Mouse (Mus musculus) activated CD4-positive, CD25-positive, alpha-beta regulatory T cell, adult 9 weeks (primary cell): ENCODE measurements around the gene Olfr1447. TPM values are rescaled to one million over a fixed set of nuclear protein-coding genes. Genes with fewer than 3 reads are reported as not detected.

Experiments
- polyA plus RNA-seq: library from polyadenylated mRNA; unstranded; fragments of 100-300 nt; shearing (Covaris generic); gene quantifications from one replicate; pipeline ENCODE4 v1.2.1, GENCODE M21; 2017

The Olfr1447 gene
- polyA plus RNA-seq: not detected

DNA sequence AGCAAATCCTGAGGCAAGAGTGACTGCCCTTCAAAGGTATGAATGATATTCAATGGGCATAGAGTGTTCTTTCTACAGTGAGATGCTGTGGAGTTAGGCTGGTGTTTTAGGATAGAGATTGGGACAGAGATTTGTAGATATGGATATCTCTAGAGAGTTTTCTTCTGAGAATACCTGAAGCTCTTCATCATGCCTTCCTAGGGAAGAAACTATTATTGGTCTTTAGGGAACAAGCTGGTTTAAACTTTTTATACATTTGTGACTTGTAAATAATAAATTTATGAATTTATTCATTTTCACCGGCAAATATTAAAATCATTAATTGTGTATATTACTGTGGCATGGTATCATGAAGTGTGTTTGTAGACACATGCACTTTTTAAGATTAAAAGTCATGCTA, at the start of gene Olfr1447:
Olfr1447 (minus strand) TSS at position 101 of the 400 bp plus-strand sequence.

DNA sequence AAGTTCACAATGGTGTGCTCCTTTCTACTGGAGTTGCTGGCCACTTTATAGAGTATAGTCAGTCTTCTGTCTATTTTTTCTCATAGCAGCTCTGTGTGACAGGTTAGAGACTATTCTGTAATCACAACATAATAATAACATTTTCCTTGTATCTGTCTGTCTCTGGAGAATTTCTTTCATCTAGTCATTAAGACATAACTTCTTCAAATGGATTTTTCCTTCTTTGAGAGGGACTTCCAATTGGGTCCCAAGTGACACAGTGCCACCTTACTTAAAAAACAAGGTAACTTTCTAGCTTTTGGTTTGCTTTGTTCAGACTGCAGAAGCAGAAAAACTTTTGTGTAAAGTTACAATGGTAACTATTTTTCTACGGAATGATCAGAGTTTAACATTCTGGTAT, 46.4 kb upstream of the Olfr1447 start, which contains the start of gene Olfr1450:
Olfr1450 (plus strand) TSS at position 301 of the 400 bp plus-strand sequence.

DNA sequence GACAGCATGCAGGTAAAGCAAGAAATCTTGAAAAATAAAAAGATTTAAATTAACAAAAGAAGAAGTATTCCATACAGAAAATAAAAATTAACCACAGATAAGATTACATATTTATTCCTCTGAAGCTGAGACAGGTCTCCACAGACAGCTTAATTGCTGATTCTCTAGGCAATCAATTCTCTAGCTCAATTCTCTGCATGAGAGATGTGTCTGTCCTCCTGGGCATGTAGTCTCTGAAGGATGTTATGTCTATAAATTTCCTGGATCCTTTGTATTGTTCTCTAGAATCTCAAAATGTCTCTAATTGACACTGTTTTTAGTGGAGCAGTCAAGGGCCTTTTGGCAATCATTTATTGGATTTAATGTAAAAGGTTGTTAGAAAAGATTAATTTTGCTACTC, 27.0 kb upstream of the Olfr1447 start, which contains the start of gene Olfr1449:
Olfr1449 (plus strand) TSS at position 301 of the 400 bp plus-strand sequence.

DNA sequence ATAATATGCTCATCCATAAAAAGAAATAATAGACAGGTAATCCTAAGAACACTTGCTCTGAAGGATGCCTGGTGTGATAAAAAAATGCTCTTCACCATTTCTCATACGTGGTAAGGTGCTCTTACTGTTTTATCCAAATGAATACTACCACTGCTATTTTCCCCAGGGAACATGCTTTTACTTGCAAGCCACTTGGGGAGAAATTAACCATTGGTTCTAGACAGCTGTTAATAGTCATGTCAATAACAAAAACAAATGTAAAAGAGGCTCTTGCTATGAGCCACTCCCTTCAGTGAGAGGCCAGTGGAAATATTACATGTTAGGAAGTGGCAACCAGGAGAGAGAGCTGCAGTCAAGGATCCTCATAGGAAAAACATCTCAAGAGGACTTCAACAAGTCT, 20.8 kb upstream of the Olfr1447 start, which contains the start of gene Olfr1448:
Olfr1448 (minus strand) TSS at position 101 of the 400 bp plus-strand sequence.

DNA sequence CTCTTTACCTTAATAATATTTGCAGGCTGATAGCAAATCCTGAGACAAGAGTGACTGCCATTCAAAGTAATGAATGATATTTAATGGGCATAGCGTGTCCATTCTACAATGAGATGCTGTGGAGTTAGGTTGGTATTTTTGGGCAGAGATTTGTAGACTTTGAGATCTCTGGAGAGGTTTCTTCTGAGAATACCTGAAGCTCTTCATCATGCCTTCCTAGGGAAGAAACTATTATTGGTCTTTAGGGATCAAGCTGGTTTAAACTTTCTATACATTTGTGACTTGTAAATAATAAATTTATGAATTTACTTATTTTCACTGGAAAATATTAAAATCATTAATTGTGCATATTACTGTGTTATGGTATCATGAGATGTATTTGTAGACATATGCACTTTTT, 10.1 kb downstream of the Olfr1447 start, which contains the start of gene Olfr1446:
Olfr1446 (minus strand) TSS at position 101 of the 400 bp plus-strand sequence.

DNA sequence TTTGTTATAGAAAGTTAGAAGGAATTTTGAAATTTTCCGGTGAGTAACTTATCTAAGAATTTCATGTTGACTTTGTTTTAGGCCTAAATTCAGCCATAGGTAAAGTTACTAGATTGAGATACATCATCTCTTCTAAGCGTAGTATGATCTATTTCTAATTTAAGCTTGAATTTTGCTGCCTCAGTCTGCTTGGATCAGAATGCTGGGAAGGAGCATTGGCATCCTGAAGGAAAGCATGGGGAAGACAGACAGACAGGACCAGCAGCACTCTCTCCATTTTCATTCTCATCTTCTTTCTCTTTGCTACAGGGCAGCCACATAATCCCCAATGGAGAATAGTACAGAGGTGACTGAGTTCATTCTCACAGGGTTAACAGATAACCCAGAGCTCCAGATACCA, 20.0 kb downstream of the Olfr1447 start, which contains the start of gene Olfr1445:
Olfr1445 (plus strand) TSS at position 301 of the 400 bp plus-strand sequence.

DNA sequence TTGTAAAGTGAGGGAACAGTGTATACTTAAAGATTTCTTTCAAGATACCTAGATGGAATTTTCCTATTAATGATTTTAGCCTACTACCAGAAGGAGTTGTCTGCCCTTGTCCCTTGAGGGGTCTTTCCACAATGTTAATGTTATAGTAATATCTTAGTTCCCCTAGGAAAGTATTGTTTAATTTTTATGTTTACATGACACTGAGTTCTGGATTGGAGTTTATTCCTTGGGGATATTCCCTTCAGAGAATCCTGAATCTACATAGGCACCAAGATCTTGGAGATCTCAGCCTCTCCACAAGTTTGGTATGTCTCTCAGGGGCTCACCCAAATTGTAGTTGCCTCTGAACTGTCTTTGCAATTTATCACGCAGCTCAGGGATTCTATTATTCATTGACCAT, 46.6 kb downstream of the Olfr1447 start, which contains the start of gene Olfr1444:
Olfr1444 (plus strand) TSS at position 301 of the 400 bp plus-strand sequence.

Other genes starting within 250 kb of the Olfr1447 start
- gene Olfr1442, start 233.3 kb downstream of the Olfr1447 start, polyA plus RNA-seq: not detected
- not detected for gene Olfr1443, start 225.6 kb downstream of the Olfr1447 start, polyA plus RNA-seq
- not detected for gene Keg1, start 208.0 kb downstream of the Olfr1447 start, polyA plus RNA-seq
- 0.68 TPM for gene Cntf, start 138.1 kb downstream of the Olfr1447 start, polyA plus RNA-seq
- 9.3 TPM for gene Zfp91, start 107.6 kb downstream of the Olfr1447 start, polyA plus RNA-seq
- 255 TPM for gene Lpxn, start 107.5 kb downstream of the Olfr1447 start, polyA plus RNA-seq
- gene Gm5244, start 57.1 kb downstream of the Olfr1447 start, polyA plus RNA-seq: not detected
- gene Olfr1444, start 46.5 kb downstream of the Olfr1447 start, polyA plus RNA-seq: 0.22 TPM
- not detected for gene Olfr1445, start 19.9 kb downstream of the Olfr1447 start, polyA plus RNA-seq
- not detected for gene Olfr1446, start 10.2 kb downstream of the Olfr1447 start, polyA plus RNA-seq
- gene Olfr1448, start 20.7 kb upstream of the Olfr1447 start, polyA plus RNA-seq: not detected
- not detected for gene Olfr1449, start 27.1 kb upstream of the Olfr1447 start, polyA plus RNA-seq
- not detected for gene Olfr1450, start 46.5 kb upstream of the Olfr1447 start, polyA plus RNA-seq
- gene Olfr1451, start 91.3 kb upstream of the Olfr1447 start, polyA plus RNA-seq: not detected
- not detected for gene Olfr1453, start 124.6 kb upstream of the Olfr1447 start, polyA plus RNA-seq
- gene Olfr1454, start 156.9 kb upstream of the Olfr1447 start, polyA plus RNA-seq: not detected
- not detected for gene Olfr1457, start 194.1 kb upstream of the Olfr1447 start, polyA plus RNA-seq
- gene Olfr1458, start 203.0 kb upstream of the Olfr1447 start, polyA plus RNA-seq: not detected
- gene Olfr1459, start 245.8 kb upstream of the Olfr1447 start, polyA plus RNA-seq: not detected